Mouse (Mus musculus): ENCODE data around the gene Trim62.

Gene Trim62

GRCm38 (mm10) chr4:128886571-128886970, 3.2 kb downstream of the Trim62 start:
- peak; percentile 65 for DNase-seq

DNA sequence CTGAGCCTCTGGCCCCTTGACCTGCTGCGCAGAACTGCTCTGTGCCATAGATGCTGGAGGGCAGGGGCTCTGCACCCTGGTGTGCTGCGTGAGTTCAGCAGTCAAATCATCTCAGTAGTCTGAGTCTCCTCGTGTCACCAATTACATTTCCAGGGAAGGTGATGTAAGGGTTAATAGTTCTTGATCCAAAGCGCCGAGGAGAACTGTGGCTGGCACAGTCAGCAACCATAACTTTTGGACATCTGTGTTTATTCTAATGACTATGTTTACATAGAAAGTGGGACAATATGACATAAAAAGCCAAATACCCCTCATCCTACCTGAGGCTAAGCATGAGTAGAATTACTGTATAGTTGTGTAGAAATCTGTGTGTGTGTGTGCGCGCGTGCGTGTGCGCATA, 3.6 kb downstream of the Trim62 start:
- DNase-seq, result no peak

DNA sequence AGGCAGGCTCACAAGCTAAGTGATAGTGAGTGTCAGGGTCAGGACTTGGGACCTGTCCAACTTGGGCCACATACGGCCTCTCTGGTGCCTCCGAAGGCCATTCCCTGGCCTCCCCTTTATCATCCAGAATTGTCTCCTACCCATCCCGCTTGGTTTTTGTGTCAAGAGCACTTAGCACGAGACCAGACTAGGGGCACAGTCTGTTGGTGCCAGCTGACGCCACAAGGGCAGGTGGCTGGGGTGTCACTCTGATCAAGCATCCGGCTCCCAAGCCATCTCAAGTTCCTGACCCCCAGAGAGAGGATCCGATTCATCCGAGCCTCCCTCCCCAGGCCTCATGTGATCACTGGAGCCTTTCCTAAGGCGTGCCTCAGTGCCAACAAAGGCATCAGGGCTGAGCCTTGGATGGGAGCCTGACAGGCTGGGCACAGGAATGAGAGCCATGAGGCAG, 4.3 kb downstream of the Trim62 start:
- peak; percentile 92 for DNase-seq

DNA sequence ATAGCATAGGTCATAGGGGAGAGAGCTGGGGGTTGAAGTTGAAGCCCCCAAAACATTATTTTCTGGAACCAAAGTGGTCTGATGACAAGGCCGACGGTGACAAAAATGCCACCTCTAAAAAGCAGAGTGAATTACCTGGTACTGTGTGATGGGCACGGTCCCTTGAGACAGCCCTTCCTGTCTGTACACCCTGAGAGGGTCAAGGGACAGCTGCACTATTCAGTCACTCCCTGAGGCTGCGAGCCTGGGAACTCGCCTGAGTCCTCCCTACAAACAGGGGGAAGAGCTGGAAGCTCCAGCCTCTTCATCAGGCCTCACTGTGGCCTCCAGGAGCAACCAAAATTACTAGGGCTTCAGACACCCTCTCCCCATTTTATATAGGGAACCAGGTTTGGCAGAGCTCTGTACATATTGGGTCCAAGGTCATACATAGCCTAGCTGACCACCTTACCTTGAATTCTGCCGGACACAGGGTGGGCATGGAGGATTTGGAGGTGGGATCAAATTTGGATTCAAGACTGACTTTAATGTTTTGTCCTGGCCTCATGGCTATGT, 5.1 kb downstream of the Trim62 start:
- peak in 1 of 2 experiments; percentile 29 for DNase-seq

- DNase-seq, result peak; percentile 24 to 32
Observed at GRCm38 (mm10) chr4:128889752-128890630, 6.6 kb downstream of the Trim62 start.

DNA sequence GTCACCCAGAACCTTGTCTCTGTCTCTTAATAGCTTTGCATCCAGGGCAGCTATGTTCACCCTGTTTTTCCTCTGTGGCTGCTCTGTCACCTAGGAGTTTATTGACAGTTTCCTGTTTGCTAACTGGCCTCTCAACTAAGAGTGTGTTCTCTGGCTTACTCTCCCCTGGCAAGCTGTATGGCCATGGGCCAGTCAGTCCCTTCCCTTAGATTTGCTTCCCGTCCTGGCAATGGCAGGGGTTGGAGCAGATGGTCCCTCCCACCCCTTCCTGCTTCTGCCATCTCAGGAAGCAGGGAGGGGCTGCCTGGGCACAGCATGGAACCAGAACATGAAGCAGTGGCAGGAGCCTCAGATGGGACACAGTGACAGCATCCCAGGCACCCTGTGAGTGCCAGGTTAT, 7.8 kb downstream of the Trim62 start:
- DNase-seq, result peak; percentile 92 to 95

DNA sequence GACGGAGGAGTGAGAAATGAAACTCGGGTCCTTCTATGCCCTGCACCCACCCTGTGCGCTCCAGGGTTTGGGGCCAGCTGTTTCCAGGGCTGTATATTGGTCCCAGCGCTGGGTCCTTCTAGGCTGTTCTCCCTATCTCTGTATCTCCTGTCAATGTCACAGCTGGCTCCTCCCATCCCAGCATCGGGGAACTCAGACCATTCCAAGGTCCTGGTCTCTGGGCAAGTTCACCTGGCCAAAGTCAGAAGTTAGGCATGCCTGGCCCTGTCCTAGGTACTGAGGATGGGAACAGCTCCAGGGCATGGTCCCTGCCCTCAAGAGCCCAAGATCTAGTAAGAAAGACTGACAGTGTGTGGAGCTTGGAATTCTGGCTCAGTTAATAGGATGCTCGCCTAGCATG, 8.4 kb downstream of the Trim62 start:
- peak in 1 of 2 experiments; percentile 20 for DNase-seq

DNA sequence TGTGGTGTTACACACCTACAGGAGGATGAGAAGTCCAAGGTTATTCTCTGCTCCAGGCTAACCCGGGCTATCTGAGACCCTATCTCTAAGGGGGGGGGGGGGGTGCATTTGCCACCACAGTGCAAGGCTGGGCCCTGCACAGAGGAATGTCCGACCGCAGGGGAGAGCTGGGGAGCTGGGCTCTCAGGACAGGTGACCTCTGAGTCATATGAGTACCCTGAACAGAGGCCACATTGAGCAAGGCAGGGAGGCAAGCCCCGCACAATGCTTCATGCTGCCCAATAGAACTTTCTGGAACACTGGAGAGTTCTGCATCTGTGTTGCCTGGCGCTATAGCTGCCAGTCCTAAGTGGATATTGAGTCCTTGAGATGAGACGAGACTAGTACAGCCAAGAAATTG, 8.8 kb downstream of the Trim62 start:
- peak; percentile 16 to 28 for DNase-seq

DNA sequence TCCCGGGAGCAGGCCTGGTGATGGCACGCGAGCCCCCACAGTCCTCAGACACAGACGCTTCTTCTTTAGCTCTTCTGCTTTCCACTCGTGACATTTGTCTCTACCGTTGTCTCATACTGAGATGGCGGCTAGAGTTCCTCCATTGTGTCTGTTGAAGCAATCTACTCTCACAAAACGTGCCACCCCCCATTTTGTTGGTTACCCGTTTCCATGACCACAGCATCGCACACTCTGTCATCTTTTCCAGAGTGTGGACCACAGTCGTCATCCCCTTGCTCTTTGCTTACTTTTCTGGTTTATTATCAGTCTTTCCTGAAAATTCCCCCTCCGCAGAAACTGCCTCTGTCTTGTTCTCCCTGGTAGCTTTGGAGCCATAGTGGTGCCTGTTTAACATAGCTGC, 10.7 kb downstream of the Trim62 start:
- peak in 1 of 2 experiments; percentile 19 for DNase-seq

DNA sequence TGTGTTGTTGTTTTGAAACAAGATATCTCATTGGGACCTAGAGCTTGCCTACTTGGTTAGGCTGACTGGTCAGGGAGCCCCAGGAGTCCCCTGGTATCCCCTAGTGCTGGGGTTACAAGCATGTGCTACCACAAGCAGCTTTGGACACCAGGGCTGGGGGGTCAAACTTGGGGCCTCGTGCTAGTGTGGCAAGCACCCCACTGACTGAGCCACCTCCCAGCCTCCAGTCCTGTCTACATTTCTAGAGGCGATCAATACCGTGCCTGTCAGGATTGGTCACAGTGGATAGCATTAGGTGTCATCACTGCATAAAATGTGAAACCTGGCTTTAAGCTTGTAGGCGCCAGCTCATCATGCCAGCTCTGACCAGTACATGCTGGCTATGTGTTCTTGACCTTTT, 12.5 kb downstream of the Trim62 start:
- peak; percentile 11 to 25 for DNase-seq

GRCm38 (mm10) chr4:128896667-128897066, 13.3 kb downstream of the Trim62 start:
- peak in 1 of 2 experiments; percentile 19 for DNase-seq

DNA sequence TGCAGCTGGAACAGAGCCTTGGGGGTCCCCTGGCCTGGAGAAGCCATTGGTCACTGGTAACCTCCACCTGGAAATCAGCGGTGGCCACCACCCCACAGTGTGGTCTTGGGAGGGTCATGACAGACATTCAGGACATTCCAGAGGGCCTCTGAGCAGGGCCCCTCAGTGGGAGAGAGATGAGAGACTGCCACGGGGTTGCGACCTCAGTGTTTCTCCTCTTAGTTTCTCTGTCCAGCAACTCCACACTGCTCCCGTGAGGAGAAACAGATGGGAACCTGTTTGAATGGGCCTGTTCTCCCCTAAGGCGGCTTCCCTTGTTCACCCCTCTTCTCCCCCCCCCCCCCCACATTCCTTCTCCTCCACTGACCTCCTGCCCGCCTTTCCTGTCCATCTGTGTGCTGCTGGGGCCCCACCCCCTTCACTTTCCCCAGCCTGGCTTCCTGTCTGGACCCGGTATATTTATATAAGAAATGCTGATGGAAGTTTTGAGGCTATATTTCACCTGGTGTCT, 14.6 kb downstream of the Trim62 start:
- DNase-seq, result peak; percentile 50 to 62

GRCm38 (mm10) chr4:128899332-128899731, 16.0 kb downstream of the Trim62 start:
- DNase-seq, result peak; percentile 82 to 83

GRCm38 (mm10) chr4:128900484-128900883, 17.1 kb downstream of the Trim62 start:
- peak; percentile 17 to 24 for DNase-seq

- DNase-seq, result peak; percentile 81 to 86
Observed at GRCm38 (mm10) chr4:128902390-128902789, 19.0 kb downstream of the Trim62 start.

- DNase-seq, result peak; percentile 45 to 51
Observed at GRCm38 (mm10) chr4:128904035-128904800, 20.8 kb downstream of the Trim62 start.

- no peak for DNase-seq
Observed at GRCm38 (mm10) chr4:128905251-128905650, 21.9 kb downstream of the Trim62 start.

GRCm38 (mm10) chr4:128906757-128907156, 23.4 kb downstream of the Trim62 start:
- DNase-seq, result peak; percentile 9 to 32

GRCm38 (mm10) chr4:128907238-128907968, 24.0 kb downstream of the Trim62 start:
- peak; percentile 45 to 46 for DNase-seq

DNA sequence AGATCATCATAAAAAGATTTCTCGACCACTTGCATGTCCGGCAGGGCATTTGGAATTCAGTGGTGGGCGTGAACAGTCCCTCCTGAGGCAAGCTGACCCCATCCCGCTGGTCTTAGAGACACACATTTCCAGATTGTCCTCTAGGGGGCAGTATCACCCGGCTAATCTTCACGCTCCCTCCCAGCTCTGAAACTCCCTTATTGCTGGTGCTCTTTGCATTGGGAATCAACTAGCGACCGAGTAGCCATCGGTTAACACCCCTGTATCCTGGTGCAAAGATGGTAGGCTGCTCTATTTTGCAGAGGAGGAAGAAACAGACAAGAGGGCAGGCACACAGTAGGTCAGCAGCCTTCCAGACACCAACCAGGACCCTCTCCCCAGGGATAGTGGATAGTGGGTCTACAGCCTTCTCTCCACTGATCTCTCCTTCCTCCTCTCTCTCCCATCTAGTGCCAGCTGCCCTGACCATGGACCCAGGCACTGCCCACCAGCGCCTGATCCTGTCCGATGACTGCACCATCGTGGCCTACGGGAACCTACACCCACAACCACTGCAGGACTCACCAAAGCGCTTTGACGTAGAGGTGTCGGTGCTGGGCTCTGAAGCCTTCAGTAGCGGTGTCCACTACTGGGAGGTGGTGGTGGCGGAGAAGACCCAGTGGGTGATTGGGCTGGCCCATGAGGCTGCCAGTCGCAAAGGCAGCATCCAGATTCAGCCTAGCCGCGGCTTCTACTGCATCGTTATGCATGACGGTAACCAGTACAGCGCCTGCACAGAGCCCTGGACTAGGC, 25.4 kb downstream of the Trim62 start:
- peak; percentile 65 to 77 for DNase-seq

DNA sequence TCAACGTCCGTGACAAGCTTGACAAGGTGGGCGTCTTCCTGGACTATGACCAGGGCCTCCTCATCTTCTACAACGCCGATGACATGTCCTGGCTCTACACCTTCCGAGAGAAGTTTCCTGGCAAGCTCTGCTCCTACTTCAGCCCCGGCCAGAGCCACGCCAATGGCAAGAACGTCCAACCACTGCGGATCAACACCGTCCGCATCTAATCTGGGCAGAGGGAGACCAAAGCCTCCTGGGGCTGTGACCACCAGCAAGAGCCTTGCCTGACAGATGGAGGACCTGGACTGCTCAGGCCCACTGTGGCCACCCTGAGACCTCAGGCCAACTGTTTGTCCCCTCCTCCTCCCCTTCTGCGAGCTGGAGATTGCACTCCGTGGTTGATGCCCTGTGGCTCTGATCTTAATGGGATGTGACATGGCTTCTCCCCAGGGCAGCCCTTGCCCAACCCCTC, 26.0 kb downstream of the Trim62 start:
- peak; percentile 47 to 60 for DNase-seq
